Mouse (Mus musculus) layer of hippocampus, adult 11-12 months (tissue): ENCODE data around the gene Tpcn1.
"Not testable (repeated sequence)": the region's sequence is repeated elsewhere in the genome, so short reads cannot be mapped to it uniquely, and the experiment has no call there.

Experiments used
- DNase-seq: peaks from one replicate; pipeline ENCODE4 v3.0.0; 2022; ENCODE audit warnings: low spot score

Gene Tpcn1

GRCm38 (mm10) chr5:120511643-120512220 lies 76.7 kb downstream of the Tpcn1 start:
- DNase-seq, result no peak

GRCm38 (mm10) chr5:120510982-120511642 lies 77.4 kb downstream of the Tpcn1 start, which contains the start of gene Slc8b1:
TSS of gene Slc8b1 (plus strand) at chr5:120511168.
- peak; percentile 93 for DNase-seq

- DNase-seq, result no peak
These were observed 81.2 kb downstream of the Tpcn1 start for GRCm38 (mm10) chr5:120507311-120507710.

- no peak for DNase-seq
These were observed 82.0 kb downstream of the Tpcn1 start for GRCm38 (mm10) chr5:120506490-120506889.

GRCm38 (mm10) chr5:120505781-120506180 lies 82.7 kb downstream of the Tpcn1 start:
- DNase-seq, result no peak

- peak; percentile 80 for DNase-seq
These were observed 83.1 kb downstream of the Tpcn1 start for GRCm38 (mm10) chr5:120505368-120505767.

- peak; percentile 79 for DNase-seq
These were observed 85.2 kb downstream of the Tpcn1 start, which contains the start of gene Plbd2 for GRCm38 (mm10) chr5:120503144-120503795. TSS of gene Plbd2 (minus strand) at chr5:120503625.

GRCm38 (mm10) chr5:120502675-120503143 lies 85.8 kb downstream of the Tpcn1 start:
- no peak for DNase-seq

GRCm38 (mm10) chr5:120502147-120502621 lies 86.3 kb downstream of the Tpcn1 start:
- peak; percentile 53 for DNase-seq

- not testable (repeated sequence) for DNase-seq
These were observed 87.9 kb downstream of the Tpcn1 start for GRCm38 (mm10) chr5:120500609-120501008.

GRCm38 (mm10) chr5:120499202-120499601 lies 89.3 kb downstream of the Tpcn1 start:
- no peak for DNase-seq

- no peak for DNase-seq
These were observed 91.4 kb downstream of the Tpcn1 start for GRCm38 (mm10) chr5:120497071-120497470.

- DNase-seq, result no peak
These were observed 92.7 kb downstream of the Tpcn1 start for GRCm38 (mm10) chr5:120495703-120496226.

GRCm38 (mm10) chr5:120495064-120495702 lies 93.3 kb downstream of the Tpcn1 start:
- no peak for DNase-seq

GRCm38 (mm10) chr5:120493873-120494395 lies 94.5 kb downstream of the Tpcn1 start:
- no peak for DNase-seq

GRCm38 (mm10) chr5:120493440-120493839 lies 95.0 kb downstream of the Tpcn1 start:
- no peak for DNase-seq

- DNase-seq, result no peak
These were observed 96.0 kb downstream of the Tpcn1 start for GRCm38 (mm10) chr5:120492437-120492836.

- DNase-seq, result peak; percentile 53
These were observed 97.7 kb downstream of the Tpcn1 start for GRCm38 (mm10) chr5:120490679-120491192.

- no peak for DNase-seq
These were observed 100.6 kb downstream of the Tpcn1 start for GRCm38 (mm10) chr5:120487844-120488243.
